Mouse (Mus musculus) right cerebral cortex, postnatal 25 days (tissue): ENCODE measurements around the gene Olfr1031.
"Not testable (repeated sequence)": the region's sequence is repeated elsewhere in the genome, so short reads cannot be mapped to it uniquely, and the experiment has no call there.

Source experiments
- DNase-seq: peaks from one replicate; pipeline ENCODE4 v3.0.0; 2022

Gene Olfr1031

DNA sequence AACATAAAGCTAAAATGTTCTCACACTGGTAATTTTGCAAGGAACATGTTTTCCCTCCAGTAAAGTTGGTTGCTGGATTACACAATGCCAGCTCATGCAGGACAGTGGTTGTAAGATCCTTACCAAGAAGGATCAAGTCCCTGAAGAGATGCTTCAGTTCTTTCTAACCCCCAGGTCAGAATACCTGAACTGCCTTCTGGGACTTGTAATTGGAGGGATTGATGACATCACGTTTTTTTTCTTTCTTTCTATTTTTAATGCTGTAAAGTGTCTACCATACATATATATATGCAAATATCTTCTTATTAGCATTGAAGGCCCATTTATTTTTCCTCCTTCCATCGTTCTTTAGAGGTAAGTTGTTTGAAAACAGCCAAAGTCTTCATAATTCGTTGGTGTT lies at the start of gene Olfr1031:
Gene Olfr1031 (plus strand): TSS at position 301 of the 400 bp plus-strand sequence.
- DNase-seq, result no peak

DNA sequence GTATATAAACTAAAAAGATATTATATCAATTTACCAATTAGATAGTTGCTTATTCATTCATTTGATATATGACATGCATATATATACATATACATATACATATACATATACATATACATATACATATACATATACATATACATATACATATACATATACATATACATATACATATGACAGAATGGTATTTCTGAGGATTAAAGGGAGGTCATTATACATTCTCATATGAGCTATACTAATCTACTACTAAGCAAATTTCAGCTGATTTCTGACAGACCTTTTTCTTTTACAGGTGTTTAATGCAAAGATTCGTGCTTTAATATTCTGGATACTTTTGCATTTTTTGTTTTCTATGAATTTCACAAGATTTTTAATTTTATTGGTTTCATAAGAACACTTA lies 40.0 kb upstream of the Olfr1031 start, which contains the start of gene Olfr1028:
Gene Olfr1028 (plus strand): TSS at position 301 of the 400 bp plus-strand sequence.
- DNase-seq, result no peak

DNA sequence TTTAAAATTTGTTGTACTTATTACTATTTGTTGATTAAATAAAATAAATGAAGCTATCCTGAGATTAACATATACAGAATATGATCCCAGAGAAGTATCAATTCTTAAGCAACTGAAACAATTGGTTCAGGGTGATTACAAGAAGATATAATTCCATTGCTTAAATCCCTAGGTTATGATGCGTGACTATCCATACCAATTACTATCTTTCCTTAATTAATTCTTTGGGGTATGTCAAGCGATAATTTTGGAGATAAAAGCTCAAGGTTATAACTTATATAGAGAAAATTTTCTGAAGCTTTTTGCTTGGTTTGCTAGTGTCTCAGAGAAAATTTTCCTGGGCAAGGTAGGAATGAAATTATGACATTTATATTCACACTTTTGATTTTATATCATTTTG lies 16.5 kb upstream of the Olfr1031 start, which contains the start of gene Olfr1029:
Gene Olfr1029 (plus strand): TSS at position 301 of the 400 bp plus-strand sequence.
- DNase-seq, result no peak

DNA sequence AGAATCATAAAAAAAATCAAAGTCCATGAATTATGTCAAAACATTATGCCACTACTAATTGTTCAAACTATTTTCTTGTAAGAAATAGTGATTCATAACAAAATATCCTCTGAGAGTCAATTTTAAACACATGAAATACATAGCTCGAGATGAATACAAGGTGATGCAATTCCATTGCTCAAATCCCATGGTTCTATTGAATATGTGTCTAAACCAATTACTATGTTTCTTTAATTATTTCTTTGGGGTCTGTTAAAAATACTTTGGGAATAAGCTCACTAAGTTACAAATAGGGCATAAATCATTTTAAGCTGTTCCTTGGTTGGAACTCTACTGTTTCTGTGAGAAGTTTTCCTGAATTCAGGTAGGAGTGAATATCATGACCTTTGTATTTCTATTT lies 11.1 kb upstream of the Olfr1031 start, which contains the start of gene Olfr1030:
Gene Olfr1030 (plus strand): TSS at position 301 of the 400 bp plus-strand sequence.
- DNase-seq, result no peak

DNA sequence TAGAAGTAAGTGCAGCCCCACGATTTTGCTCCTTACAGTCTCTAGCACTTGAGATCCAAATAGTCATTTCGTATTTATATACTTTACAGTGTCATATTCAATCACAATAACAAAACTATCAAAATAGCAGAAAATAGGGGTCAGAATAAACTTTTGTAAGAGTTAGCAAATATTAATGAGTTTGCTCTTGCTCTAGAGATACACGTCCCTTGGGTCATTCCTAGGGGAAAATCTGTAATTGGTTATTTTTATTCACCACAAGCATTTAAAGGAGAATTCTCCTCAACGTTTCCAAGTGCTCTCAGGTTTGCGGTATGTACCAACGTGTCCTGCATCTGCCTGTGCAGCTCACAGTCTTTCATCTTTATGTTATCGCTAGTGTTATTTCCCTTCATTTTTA lies 15.1 kb downstream of the Olfr1031 start, which contains the start of gene Olfr1032:
Gene Olfr1032 (plus strand): TSS at position 301 of the 400 bp plus-strand sequence.
- no peak for DNase-seq

DNA sequence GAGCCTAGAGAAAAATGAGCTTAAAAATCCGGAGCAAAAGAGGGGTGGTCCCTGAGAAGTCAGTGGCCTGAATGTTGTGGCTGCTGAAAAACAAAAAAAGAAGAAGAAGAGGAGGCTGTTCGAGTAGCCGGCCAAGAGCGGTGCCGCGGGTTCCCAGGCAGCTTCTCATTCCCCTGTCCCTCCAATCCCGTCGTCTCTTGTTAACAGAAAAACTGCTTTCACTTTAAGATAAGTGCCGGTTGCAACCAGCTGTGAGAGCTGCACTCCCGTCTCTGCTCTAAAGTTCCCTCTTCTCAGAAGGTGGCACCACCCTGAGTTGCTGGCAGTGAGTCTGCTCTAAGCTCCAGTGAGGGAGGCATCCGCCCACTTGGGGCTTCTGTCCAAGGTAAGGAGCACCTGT lies 30.3 kb downstream of the Olfr1031 start, which contains the start of gene Olfr1033:
Gene Olfr1033 (plus strand): TSS at position 228 of the 400 bp plus-strand sequence.
- not testable (repeated sequence) for DNase-seq

DNA sequence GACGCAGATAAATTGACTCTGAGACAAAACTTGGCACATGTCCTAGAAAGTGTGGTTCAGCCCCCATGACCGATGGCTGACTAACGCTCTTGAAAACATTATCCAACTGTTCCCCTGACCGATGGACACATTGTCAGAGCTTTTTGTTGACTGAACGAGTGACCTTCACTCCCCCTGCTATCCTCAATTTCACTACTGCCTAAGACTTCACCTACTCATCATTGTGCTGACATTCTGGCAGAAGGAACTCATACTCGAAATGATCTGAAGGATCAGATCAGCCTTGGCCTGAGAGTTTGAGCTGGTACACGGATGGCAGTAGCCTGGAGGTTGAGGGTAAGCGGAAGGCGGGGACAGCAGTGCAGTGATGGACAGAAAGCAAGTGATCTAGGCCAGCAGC lies 31.4 kb downstream of the Olfr1031 start:
- not testable (repeated sequence) for DNase-seq
